Mouse (Mus musculus) erythroid progenitor cell, adult 5-6 weeks (primary cell): Measurements from ENCODE around the gene Ikzf3. TPM values are rescaled to one million over a fixed set of nuclear protein-coding genes. Genes with fewer than 3 reads are reported as not detected.
A peak's percentile ranks its signal among the peaks of the same experiment; 100 is the strongest.

Source experiments
- ATAC-seq: replicated peaks from 2 replicates; pipeline ENCODE4 v1.8.0; 2016; ENCODE audit warnings: moderate number of reproducible peaks, mild to moderate bottlenecking, moderate TSS enrichment, inconsistent platforms; ENCODE audit not compliant: poor library complexity, low FRiP score, severe bottlenecking
- total RNA-seq, 2 experiments: library from RNA; stranded (forward) in 1 of 2; stranded (reverse) in 1 of 2; fragments of 150-400 nt in 1 of 2; fragments of 186-747, 209-891 nt in 1 of 2; gene quantifications; 2 replicates each; pipeline versions ENCODE4 v1.2.3 to v1.2.4; 2015 to 2017; ENCODE audit warnings: low replicate concordance in 2 of 2

Gene Ikzf3
- total RNA-seq, 2 experiments from 2014 or later = 5.4 to 21.0 TPM

DNA sequence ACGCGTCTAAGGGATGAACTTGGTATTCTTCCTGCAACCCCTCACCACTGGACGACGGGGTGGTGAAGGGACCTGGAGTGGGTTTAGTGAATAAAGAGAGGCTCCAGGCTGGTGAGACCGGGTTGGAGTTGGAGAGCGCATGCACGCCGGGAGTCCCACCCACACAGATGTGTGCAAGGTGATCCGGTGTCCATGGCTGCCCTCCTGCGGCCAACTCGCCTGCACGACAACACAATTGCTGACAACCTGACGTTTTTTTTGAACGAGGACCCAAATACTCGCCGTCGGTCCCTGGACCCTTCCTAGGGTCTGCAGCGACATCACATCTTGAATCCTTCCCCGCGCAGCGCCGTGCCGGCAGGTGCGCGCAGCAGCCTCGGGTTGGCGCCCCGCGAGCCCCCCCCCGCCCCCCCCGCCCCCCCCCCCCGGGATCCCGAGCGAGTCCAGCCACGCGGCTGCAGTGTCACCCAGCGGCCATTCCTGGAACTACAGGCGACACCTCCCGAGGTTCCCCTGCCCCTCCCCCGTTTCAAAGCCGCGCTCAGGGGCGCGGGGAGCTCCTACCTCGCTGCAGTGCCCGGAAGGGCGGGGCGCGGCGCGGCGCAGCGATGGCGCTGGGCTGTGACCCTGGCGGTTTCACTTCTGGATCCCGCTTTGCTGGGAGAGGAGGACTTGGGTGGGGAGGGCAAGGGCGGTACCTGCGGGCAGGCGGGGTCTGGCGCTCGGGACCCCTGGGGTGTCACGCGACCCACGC lies 88.3 kb downstream of the Ikzf3 start:
- no peak for ATAC-seq

DNA sequence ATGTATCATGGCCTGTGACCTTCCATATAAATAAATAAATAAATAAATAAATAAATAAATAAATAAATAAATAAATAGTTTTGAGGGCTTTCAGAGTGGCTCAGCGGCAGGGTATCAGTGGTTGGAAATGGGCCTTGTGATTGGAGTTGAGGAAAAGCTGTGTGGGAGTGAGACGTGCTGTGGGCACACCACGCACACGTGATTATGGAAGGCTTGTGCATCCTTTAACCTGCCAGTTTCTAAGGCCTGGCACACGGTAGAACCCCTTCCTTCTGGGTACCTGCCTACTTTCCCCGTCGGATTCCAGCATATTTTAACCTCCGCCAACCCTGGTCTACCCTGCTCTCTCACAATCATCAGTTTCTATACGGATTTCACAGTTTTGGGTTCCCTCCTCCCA lies 88.9 kb downstream of the Ikzf3 start:
- no peak for ATAC-seq

DNA sequence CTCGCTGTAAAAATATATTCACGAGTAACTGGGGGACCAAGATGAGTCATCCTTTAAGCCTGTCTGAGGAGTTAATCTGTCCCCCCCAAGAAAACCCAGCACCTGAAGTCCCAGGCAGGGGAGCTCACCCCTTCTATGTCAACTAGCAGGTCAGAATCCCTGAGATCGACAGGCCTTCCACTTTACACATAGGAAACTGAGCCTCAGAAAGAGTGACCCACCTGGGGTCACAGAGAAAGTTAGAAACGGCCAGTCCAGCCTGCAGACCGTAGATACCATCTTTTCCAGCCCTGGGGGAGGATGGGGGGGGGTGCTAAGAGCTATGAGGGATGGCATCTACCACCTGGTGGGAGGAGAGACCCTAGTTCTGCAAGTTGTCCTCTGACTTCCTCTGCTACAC lies 89.3 kb downstream of the Ikzf3 start:
- no peak for ATAC-seq

DNA sequence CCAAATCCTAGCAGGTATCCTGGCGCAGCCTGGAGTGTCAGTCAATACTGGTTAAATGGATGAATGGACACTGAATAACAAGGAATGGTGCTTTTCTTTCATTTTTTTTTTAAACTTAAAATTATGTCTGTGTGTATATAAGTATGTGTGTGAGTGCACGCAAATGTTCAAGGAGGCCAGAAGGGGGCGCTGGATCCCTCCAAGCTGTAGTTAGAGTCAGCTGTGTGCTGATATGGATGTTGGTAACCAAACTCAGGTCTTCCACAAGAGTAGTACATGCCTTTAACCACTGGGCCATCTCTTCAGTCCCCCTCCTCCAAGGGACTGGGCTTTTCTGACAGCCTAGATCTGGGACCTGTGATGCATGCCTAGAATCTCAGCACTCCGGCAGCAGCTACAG lies 90.3 kb downstream of the Ikzf3 start:
- ATAC-seq = no peak

DNA sequence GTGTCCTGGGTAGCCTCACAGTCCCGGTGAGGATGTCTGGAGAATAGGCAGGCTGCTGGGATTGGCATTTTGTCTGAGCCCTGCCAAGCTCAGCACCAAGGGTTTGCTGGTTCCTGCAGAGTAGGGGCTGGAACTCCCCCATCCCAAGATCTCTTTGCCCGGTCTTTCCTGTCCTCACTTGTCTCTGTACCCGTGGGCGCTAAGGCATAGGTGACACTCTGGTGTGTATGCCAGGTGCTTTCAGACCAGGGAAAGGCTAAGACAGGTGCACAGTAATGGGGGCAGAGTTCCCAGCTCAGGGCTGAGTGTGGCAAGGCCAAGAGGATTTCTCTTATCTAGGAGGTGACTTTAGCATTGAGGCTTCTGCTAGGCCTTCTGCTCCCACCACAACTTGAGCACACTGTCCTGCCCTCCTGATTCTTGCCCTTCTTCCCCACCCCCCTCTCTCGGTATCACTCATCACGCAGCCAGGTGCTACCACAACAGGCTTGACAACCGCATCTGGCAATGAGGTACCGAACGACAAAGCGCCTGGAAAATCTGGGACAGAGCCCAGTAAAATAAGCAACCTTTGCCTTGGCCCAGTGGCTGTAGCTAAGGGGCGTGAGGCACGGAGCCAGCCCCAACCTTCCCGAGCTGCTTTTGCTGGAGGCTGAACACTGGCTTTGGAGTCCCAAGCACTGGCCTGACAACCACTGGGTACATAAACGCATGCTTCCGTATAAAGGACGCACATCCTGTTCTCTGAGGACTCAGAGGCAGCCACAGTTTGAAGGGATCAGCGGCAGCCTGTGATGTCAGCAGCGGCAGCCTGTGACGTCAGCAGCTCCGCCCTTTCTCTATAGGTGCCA lies 95.7 kb downstream of the Ikzf3 start:
- no peak for ATAC-seq

DNA sequence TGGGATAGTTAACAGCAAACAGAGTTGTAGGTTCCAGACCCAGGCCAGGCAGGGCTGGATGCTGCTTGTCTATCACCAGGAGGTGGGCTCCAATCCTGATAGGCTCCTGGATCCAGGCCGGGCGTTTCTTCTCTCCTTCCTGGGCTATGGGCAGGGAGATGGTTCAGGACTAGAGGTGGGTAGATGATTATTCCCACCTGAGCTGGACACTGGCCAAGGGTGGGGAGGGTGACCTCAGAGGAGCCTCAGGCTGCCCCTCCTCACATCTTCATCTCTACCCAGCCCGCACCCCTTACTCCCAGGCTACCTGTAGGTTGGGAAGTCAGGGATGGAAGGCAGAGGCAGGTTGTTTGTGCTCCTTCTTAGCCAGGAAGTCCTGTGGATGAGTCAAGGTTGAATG lies 96.4 kb downstream of the Ikzf3 start:
- ATAC-seq = no peak

DNA sequence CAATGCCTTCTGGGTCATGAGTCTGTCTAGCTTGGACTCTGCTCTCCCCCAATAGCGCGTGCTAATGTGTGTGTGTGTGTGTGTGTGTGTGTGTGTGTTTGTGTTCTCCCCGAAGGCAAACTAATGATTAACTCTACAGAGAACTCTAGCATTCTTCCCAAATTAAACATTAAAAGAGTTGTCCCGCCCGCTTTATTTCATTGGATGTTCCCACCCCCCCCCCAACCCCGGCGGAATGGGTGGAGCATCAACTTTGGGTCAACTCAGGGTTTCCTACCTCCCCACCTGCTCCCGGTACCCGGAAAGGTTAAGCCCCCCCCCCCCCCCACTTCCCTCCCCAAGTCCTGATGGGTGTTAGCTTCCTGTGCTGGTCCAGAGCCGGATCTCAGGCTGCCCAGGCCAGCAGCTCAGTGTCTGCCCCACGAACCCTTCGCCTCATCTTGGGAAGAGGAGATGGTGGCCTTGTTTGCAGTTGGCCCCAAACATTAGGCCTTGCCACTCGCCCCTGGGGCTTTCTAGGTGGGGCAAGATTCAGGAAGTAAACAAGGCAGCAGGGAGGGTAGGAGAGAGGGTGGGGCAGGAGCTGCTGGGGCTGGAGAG lies 97.5 kb downstream of the Ikzf3 start:
- ATAC-seq = no peak

DNA sequence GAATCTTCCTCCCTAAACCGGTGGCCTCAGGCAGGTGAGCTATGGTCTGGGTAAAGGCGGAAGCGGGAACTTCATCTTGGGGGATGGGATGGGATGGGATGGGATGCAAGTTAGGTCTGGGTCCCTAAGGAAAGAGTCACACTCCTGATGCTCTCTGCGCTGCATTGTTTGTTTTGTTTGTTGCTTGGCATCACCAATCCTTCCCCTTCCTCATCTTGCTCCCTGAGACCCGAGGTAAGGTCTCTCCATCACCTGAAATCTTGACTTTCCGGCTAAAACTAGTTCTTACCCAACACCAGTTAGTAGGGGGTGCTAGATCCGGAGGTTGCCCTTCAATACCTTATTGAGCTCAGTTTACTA lies 98.4 kb downstream of the Ikzf3 start:
- no peak for ATAC-seq

DNA sequence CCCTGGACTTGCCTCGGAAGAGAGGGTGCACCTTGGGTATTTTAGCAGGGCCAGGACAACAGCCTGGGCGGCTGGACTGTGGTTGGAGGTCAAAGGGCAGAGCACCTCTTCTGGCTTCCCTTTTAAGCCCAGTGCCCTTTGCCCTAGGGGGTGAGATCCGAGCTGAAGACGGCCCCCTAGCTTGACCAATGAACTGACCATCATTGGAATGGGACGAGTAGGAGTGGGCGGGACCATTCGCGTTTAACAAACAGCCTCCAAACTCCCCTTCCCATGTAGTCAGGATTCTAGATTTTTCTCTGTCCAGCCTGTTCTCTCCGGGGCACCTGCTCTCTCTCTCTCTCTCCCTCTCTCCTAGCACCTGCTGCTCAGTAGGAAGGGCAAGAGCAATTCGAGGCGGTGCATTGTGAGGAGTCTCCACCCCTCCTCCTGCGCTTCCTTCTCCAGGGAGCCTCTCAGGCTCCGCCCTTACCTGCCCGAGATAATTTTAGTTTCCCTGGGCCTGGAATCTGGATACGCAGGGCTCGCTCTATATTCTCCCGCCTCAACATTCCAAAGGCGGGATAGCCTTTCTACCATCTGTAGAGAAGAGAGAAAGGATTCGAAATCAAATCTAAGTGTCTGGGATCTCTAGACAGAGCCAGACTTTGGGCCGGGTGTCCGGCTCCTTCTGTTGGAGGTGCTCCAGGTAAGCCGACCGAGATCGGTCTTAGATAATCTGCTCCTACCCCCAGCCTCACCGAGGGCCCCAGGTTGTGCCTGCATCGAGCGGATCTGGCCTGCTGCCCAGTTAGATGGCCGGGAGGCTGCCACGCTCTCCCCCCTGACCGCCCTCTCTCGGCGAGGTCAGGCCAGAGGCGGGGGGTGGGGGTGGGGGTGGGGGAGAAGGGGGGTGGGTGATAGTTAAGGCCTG lies 99.0 kb downstream of the Ikzf3 start:
- no peak for ATAC-seq

DNA sequence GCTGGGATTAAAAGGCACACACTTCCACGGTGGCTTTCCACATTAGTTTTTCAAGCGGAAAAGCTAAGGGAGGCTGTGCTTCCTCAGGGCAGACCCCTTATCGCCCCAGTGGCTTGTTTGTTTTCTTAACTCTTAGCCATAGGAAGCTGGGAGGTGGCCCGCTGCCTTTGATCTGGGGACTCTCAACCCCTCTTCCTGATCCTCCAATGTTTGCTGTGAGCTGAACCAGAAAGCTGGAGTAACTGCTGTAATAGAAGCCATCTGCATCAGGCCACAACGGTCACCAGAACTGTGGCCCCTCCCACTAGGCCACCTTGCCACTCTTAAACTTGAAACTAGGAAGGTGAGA lies 99.6 kb downstream of the Ikzf3 start, which contains the start of gene Grb7:
TSS of gene Grb7 (plus strand) at position 182 of the 349 bp plus-strand sequence.
- ATAC-seq = no peak

DNA sequence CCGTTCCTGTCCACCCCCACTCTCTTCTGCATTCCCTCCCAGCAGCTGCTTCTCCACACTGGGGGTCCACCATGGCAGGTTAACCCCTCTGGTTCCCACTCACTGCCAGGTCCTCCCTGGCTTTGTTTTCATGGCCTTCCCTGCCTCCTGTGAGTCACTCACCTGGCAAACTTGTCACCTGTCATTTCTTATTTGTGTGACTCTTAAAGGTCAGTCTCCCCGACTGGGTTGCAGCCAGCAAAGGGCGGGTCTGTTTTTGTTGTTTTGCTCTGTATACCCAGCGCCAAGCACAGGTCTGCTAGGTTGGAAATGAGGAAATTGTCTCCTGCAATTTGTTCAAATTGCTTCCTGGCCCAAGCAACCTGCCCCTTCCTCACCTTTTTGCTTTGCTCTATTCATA lies 100.2 kb downstream of the Ikzf3 start:
- ATAC-seq = no peak

DNA sequence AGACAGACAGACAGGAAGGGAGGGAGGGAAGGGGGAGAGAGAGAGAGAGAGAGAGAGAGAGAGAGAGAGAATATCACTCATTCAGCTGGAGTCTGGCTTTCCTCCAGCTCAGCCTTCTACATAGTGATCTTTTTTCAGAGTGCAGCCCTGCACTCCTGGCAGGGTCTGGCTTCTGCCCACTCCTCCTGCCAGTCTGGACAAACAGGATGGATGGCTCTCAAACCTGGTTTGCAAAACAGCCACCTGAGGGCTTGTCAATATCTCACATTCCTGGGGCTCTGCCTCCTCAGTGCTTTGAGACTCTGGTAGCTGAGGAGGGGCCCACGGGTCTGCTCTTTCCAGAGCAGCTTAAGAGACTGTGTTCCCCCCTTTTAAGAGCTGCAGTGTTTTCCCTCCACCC lies 100.6 kb downstream of the Ikzf3 start:
- ATAC-seq = no peak

DNA sequence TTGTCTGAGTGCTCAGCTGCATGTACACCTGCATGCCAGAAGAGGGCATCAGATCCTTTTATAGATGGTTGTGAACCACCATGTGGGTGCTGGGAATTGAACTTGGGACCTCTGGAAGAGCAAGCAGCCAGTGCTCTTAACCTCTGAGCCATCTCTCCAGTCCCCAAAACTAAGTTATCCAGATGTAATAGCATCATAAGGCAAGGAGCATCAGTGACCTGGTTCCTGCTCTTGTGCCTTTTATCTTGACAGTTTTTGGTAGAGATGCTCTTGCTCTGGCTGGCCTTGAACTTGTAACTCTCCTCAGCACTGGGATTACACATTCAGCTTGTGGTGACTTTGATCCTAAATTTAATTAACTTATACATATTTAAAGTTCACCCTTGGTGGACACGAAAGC lies 102.1 kb downstream of the Ikzf3 start:
- ATAC-seq = no peak

DNA sequence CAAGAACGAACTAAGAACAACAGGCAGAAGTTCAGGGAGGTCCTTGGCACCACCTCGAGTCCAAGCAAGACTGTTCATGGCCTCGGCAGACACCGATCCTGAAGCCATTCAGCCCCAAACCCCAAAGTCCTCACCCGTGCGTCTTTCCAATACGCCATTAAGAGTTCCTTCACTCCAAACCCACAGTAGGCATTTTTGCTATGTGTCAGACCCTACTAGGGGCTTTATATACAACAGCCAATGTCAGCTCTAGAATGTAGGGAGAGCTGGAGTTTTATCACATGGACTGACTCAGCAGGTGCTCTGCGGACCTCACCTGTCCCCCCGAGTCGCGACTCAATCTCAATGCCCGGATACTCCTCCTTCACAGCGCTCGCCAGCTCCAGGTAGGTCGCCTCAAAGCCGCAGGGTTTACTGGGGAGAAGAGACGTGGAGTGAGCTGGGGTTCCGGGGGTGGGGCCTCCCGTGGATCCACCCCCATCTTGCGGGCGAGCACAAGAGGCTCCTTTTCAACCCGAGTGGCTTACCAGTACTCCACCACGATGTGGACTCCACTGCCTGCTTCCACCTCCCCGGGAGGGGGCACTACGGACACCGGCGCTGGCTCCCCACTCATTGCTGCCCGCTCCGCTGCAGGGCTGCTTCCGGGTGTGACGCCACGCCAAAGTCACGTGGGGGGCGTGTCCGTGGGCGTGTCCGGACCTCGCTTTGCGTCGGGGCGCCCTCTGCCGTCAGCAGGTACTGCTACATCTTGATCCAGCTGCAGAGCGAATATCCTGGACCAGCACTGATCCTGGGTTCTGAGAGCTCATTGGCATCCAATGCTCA lies 107.3 kb downstream of the Ikzf3 start, which contains the start of gene Mien1:
TSS of gene Mien1 (minus strand) at position 661 of the 828 bp plus-strand sequence.
- peak; percentile 90 for ATAC-seq

DNA sequence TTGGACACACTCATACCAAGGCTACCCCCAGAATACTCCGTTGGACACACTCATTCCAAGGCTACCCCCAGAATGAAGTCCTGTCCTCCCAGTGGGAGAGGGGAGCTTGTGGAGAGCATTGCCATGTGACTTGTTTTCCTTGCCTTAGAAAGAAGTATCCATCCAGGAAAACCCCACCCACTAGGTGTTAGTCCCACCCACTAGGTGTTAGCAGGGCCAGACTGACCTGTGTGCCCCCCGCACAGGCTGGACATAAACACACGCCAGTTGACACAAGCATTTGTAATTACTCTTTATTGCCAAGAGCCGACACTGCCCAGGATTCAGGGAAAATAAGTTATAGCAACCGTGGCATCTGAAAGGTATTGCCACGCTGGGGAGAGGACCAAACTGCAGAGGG lies 108.4 kb downstream of the Ikzf3 start:
- ATAC-seq = no peak

DNA sequence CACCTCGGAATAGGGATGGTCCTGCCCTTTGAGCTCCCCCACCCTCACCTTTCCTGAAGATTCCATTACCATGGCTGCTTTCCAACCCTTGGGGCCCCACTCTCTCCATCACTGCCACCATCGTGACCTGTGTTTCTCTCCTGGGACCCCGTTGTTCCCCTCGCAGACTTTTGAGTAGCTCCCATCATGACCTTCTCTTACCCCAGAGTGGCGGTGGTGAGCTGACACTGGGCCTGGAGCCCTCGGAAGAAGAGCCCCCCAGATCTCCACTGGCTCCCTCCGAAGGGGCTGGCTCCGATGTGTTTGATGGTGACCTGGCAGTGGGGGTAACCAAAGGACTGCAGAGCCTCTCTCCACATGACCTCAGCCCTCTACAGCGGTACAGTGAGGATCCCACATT lies 110.1 kb downstream of the Ikzf3 start:
- no peak for ATAC-seq

DNA sequence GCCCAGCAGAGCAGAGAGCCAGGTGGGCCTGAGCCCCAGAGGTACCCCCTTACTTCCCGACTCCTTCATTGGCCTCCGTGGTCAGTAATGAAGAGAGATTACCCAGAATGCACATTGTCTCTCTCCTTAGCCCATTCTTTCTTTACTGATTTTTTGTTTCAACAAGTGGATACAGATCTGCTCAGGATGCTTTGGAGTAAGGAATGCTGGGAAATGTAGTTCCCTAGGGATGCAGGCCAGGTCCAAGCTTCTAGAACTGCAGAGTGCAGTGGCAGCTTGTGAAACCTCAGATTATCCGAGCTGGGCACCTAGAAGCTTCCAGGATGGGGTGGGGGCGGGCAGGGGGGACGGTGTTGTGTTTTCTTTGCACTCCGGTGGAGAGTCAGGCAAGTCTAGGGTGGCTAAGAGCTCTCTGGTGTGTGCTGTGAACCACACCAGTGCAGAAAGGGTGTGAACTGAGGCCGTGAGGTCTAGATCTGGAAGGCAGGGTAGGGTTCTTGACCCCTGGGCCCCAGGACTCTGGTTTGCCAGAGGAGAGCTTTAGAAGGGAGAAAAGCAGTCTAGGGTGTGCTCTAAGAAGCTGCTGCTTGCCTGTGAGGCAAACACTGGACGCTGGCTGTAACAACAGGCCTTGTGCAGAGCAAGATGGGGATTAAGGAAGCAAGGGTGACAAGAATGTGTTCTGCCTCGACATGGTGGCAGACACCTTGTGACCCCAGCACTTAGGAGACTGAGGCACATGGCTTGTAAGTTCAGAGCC lies 113.9 kb downstream of the Ikzf3 start:
- ATAC-seq = no peak

DNA sequence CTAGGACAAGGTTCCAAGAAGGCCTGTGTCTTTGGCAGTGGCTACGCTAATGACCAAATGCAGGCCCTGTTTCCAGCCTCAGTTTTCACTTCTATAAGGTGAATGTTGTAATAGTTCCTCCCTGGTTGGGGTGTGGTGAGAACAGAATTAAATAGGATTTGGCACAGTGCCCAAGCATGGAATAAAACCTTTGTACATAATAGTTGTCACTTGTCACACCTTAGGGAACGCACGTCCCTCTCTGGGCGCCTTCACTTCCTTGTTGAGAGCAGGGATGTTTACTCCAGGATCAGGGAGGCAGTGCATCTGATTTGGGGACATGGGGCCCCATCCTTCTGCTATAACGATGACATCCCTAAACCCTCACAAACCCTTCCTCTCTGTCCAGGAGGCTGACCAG lies 117.4 kb downstream of the Ikzf3 start:
- ATAC-seq = no peak
